Mouse (Mus musculus): ENCODE measurements around the gene Alkbh2. TPM values are rescaled to one million over a fixed set of nuclear protein-coding genes. Genes with fewer than 3 reads are reported as not detected.

The Alkbh2 gene
- polyA plus RNA-seq, 1 experiment, result 9.6 TPM

- TF ChIP-seq POLR2A (IDR thresholded peaks at IDR 0.05; ENCODE audit: low read depth, low read length), result no peak
- no peak for TF ChIP-seq CTCF (conservative IDR thresholded peaks at IDR 0.05; ENCODE audit: insufficient read depth, insufficient read length, low read depth, low read length)
- WGBS, result 80% methylated on average over 7 of the region's 7 CpGs
Observed at GRCm38 (mm10) chr5:114116586-114116985, 11.4 kb downstream of the Alkbh2 start.

GRCm38 (mm10) chr5:114115030-114115429 lies 13.0 kb downstream of the Alkbh2 start:
- WGBS, result 74% methylated on average over 5 of the region's 5 CpGs
- Histone ChIP-seq H3K4me3 (ENCODE audit: insufficient read depth, low read depth, low read length) (no peak overlapping the region), H3K4me1 (ENCODE audit: control insufficient read depth, insufficient read depth, low read length) (no peaks in the 10 kb centered on the region), H3K27ac (ENCODE audit: insufficient read depth, low read depth, low read length) (no peak overlapping the region), H3K36me3 (ENCODE audit: control insufficient read depth, insufficient read depth, low read length) (no peaks in the 10 kb centered on the region; the same call in 1 of the 2 replicates), H3K27me3 (replicated peaks; ENCODE audit: control insufficient read depth, insufficient read depth, low read length) (no peaks in the 10 kb centered on the region)
- TF ChIP-seq CTCF (conservative IDR thresholded peaks at IDR 0.05; ENCODE audit: insufficient read depth, insufficient read length, low read depth, low read length) (no peak), POLR2A (IDR thresholded peaks at IDR 0.05; ENCODE audit: low read depth, low read length) (no peak)
- DNase-seq, result no peak

More at GRCm38 (mm10) chr5:114116586-114116985, 11.4 kb downstream of the Alkbh2 start:
- H3K27me3 ChIP-seq (replicated peaks; ENCODE audit: control insufficient read depth, insufficient read depth, low read length), result no peaks in the 10 kb centered on the region
- H3K4me1 ChIP-seq (ENCODE audit: control insufficient read depth, insufficient read depth, low read length), result no peaks in the 10 kb centered on the region
- H3K27ac ChIP-seq (ENCODE audit: insufficient read depth, low read depth, low read length), result no peak overlapping the region
- no peak for DNase-seq
- no peak overlapping the region for H3K4me3 ChIP-seq (ENCODE audit: insufficient read depth, low read depth, low read length)
- H3K36me3 ChIP-seq (ENCODE audit: control insufficient read depth, insufficient read depth, low read length), result no peaks in the 10 kb centered on the region; the same call in 1 of the 2 replicates

GRCm38 (mm10) chr5:114113334-114113733 lies 14.7 kb downstream of the Alkbh2 start:
- no peak for DNase-seq
- no peak overlapping the region for H3K27ac ChIP-seq (ENCODE audit: insufficient read depth, low read depth, low read length)
- TF ChIP-seq POLR2A (IDR thresholded peaks at IDR 0.05; ENCODE audit: low read depth, low read length) (no peak), CTCF (conservative IDR thresholded peaks at IDR 0.05; ENCODE audit: insufficient read depth, insufficient read length, low read depth, low read length) (peak; percentile 37; the same call in 1 of the 2 replicates)
- 92% methylated on average over 6 of the region's 6 CpGs for WGBS
- no peaks in the 10 kb centered on the region for H3K27me3 ChIP-seq (replicated peaks; ENCODE audit: control insufficient read depth, insufficient read depth, low read length)
- no peak overlapping the region for H3K4me3 ChIP-seq (ENCODE audit: insufficient read depth, low read depth, low read length)
- no peaks in the 10 kb centered on the region; the same call in 1 of the 2 replicates for H3K36me3 ChIP-seq (ENCODE audit: control insufficient read depth, insufficient read depth, low read length)
- H3K4me1 ChIP-seq (ENCODE audit: control insufficient read depth, insufficient read depth, low read length), result no peaks in the 10 kb centered on the region

DNA sequence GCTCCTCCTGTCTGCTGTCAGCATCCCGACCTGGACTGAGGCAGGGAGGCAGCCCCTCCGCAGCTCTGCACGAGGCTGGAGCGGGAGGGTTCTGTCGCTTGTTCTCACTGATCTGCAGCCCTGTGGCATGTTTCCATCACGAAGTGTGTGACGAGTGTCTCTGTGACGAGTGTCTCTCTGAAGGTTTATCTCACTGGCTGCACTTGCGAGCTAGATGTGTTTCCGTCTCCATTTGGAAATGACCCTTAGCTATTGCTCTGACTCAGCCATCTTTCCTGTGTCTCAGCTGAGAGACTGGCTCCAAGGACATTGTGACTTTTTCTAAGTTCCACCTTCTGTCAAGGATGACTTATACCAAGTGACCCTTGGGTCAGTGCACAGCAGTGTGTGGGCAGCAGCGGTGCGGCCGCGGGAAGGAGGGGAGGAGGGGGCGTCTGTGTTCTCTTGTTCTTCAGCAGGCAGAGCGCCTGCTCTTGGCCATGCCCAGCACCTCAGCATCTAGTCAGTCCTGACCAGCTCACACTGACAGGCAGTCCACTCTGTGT lies 21.6 kb downstream of the Alkbh2 start:
- WGBS, result 59% methylated on average over 16 of the region's 16 CpGs
- TF ChIP-seq POLR2A (IDR thresholded peaks at IDR 0.05; ENCODE audit: low read depth, low read length) (no peak), CTCF (conservative IDR thresholded peaks at IDR 0.05; ENCODE audit: insufficient read depth, insufficient read length, low read depth, low read length) (no peak)

GRCm38 (mm10) chr5:114102807-114103206 lies 25.2 kb downstream of the Alkbh2 start:
- no peak for DNase-seq
- WGBS, result 78% methylated on average over 1 of the region's 1 CpGs
- no peak for TF ChIP-seq POLR2A (IDR thresholded peaks at IDR 0.05; ENCODE audit: low read depth, low read length)
- no peak for TF ChIP-seq CTCF (conservative IDR thresholded peaks at IDR 0.05; ENCODE audit: insufficient read depth, insufficient read length, low read depth, low read length)

More for the DNA sequence above, 21.6 kb downstream of the Alkbh2 start:
- Histone ChIP-seq H3K27me3 (replicated peaks; ENCODE audit: control insufficient read depth, insufficient read depth, low read length) (no peaks in the 10 kb centered on the region), H3K36me3 (ENCODE audit: control insufficient read depth, insufficient read depth, low read length) (no peaks in the 10 kb centered on the region; the same call in 1 of the 2 replicates), H3K4me1 (ENCODE audit: control insufficient read depth, insufficient read depth, low read length) (no peaks in the 10 kb centered on the region), H3K27ac (ENCODE audit: insufficient read depth, low read depth, low read length) (no peak overlapping the region), H3K4me3 (ENCODE audit: insufficient read depth, low read depth, low read length) (no peak overlapping the region)
- no peak for DNase-seq

DNA sequence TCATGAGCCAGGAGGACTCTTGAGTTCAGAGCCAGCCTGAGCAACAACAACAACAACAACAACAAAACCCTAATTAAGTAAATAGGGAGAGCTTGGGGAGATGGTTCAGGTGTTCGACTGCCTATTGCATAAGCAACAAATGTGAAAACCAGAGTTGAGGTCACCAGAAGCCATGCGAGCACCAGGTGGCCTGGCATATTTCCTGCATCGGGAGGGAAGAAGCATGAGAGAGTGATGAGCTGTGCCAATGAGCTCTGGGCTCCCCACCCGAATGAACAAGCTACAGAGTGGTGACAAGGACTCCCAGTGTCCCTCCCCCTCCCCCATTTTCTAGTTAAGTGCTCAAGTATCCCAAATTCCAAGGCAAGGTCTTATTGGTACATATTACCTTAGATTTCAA lies 26.1 kb downstream of the Alkbh2 start:
- TF ChIP-seq CTCF (conservative IDR thresholded peaks at IDR 0.05; ENCODE audit: insufficient read depth, insufficient read length, low read depth, low read length) (no peak), POLR2A (IDR thresholded peaks at IDR 0.05; ENCODE audit: low read depth, low read length) (no peak)
- WGBS, result 86% methylated on average over 4 of the region's 4 CpGs
- Histone ChIP-seq H3K27me3 (replicated peaks; ENCODE audit: control insufficient read depth, insufficient read depth, low read length) (no peaks in the 10 kb centered on the region), H3K4me1 (ENCODE audit: control insufficient read depth, insufficient read depth, low read length) (peaks cover 5% of the 10 kb centered on the region; the same call in 1 of the 2 replicates), H3K27ac (ENCODE audit: insufficient read depth, low read depth, low read length) (no peak overlapping the region), H3K36me3 (ENCODE audit: control insufficient read depth, insufficient read depth, low read length) (no peaks in the 10 kb centered on the region), H3K4me3 (ENCODE audit: insufficient read depth, low read depth, low read length) (no peak overlapping the region)
- DNase-seq, result no peak

More at GRCm38 (mm10) chr5:114102807-114103206, 25.2 kb downstream of the Alkbh2 start:
- Histone ChIP-seq H3K4me3 (ENCODE audit: insufficient read depth, low read depth, low read length) (no peak overlapping the region), H3K4me1 (ENCODE audit: control insufficient read depth, insufficient read depth, low read length) (peaks cover 5% of the 10 kb centered on the region; the same call in 1 of the 2 replicates), H3K27me3 (replicated peaks; ENCODE audit: control insufficient read depth, insufficient read depth, low read length) (no peaks in the 10 kb centered on the region), H3K36me3 (ENCODE audit: control insufficient read depth, insufficient read depth, low read length) (no peaks in the 10 kb centered on the region), H3K27ac (ENCODE audit: insufficient read depth, low read depth, low read length) (no peak overlapping the region)

DNA sequence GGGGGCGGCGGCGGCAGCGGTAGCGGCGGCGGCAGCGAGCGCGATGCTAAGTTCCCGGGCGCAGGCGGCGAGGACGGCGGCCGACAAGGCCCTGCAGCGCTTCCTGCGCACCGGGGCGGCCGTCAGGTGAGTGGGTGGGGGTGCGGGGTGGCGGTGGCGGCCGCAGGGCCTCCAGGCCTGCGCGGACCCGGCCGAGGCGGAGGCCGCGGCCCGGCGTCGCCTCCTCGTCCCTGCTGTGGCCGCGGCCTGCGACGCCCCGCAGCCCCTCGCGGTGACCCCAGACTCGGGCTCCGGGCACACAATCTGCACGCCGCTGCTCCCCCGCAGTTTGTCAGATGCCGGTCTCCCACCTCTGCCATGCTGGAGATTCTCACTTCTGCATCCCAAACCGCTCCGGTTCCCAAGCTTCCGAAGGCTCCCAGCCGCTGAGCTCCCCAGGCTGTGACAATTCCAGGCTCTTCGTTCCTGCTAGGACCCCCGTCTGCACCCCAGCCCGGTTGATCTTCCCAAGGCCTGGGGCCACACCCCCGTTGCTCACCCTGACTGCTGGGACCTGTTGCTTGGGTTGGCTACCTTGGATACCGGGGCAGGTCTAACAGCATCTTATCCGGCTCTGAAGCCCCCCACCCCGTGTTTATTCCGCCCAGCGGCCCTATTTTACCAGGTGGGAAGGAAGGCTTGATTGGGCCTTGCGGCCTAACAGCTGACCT lies 27.5 kb downstream of the Alkbh2 start:
- Histone ChIP-seq H3K4me3 (ENCODE audit: insufficient read depth, low read depth, low read length) (peak overlapping the region; percentile 73), H3K27ac (ENCODE audit: insufficient read depth, low read depth, low read length) (no peak overlapping the region), H3K4me1 (ENCODE audit: control insufficient read depth, insufficient read depth, low read length) (peaks cover 5% of the 10 kb centered on the region; the same call in 1 of the 2 replicates), H3K27me3 (replicated peaks; ENCODE audit: control insufficient read depth, insufficient read depth, low read length) (no peaks in the 10 kb centered on the region), H3K36me3 (ENCODE audit: control insufficient read depth, insufficient read depth, low read length) (no peaks in the 10 kb centered on the region)
- TF ChIP-seq POLR2A (IDR thresholded peaks at IDR 0.05; ENCODE audit: low read depth, low read length), result no peak
- no peak for TF ChIP-seq CTCF (conservative IDR thresholded peaks at IDR 0.05; ENCODE audit: insufficient read depth, insufficient read length, low read depth, low read length)
- peak; percentile 4 for DNase-seq
- 2% methylated on average over 62 of the region's 64 CpGs for WGBS
